Mouse (Mus musculus) liver, embryonic 15.5 days (tissue): ENCODE data around the gene Gm42417. TPM values are rescaled to one million over a fixed set of nuclear protein-coding genes. Genes with fewer than 3 reads are reported as not detected.
A peak's percentile ranks its signal among the peaks of the same experiment; 100 is the strongest.

Experiments used
- ATAC-seq: fragments of 200-750 bp; cut with Nextera tagmentation; 2 replicates; pipeline ENCODE4 v1.8.0; 2017; ENCODE audit warnings: moderate number of reproducible peaks, mild to moderate bottlenecking, moderate library complexity; ENCODE audit not compliant: insufficient read depth
- H3K27ac ChIP-seq: fragments of 300-500 bp; sonication (generic); replicated peaks from 2 replicates; pipeline ENCODE4 v1.5.1; 2015; ENCODE audit warnings: mild to moderate bottlenecking, inconsistent platforms
- H3K27me3 ChIP-seq: fragments of 300-500 bp; sonication (generic); 2 replicates; pipeline ENCODE4 v1.6.1; 2015; ENCODE audit warnings: mild to moderate bottlenecking, inconsistent platforms
- H3K36me3 ChIP-seq: fragments of 300-500 bp; sonication (generic); replicated peaks from 2 replicates; pipeline ENCODE4 v1.6.1; 2015; ENCODE audit warnings: moderate library complexity, mild to moderate bottlenecking, inconsistent platforms
- H3K4me1 ChIP-seq: fragments of 300-500 bp; sonication (generic); replicated peaks from 2 replicates; pipeline ENCODE4 v1.6.1; 2015; ENCODE audit warnings: inconsistent platforms
- H3K4me2 ChIP-seq: fragments of 300-500 bp; sonication (generic); 2 replicates; pipeline ENCODE4 v1.6.1; 2015; ENCODE audit warnings: moderate library complexity, mild to moderate bottlenecking, inconsistent platforms
- H3K4me3 ChIP-seq: fragments of 300-500 bp; sonication (generic); replicated peaks from 2 replicates; pipeline ENCODE4 v1.5.1; 2015; ENCODE audit warnings: mild to moderate bottlenecking, inconsistent platforms
- H3K9ac ChIP-seq: fragments of 300-500 bp; sonication (generic); 2 replicates; pipeline ENCODE4 v1.6.1; 2015; ENCODE audit warnings: moderate library complexity, mild to moderate bottlenecking, inconsistent platforms
- H3K9me3 ChIP-seq: fragments of 300-500 bp; sonication (generic); replicated peaks from 2 replicates; pipeline ENCODE4 v1.6.1; 2016; ENCODE audit warnings: inconsistent platforms
- WGBS: fragments of 180-500 bp; shearing (Covaris S2); methylation state at CpG from one replicate; pipeline ENCODE4 v1.1.7; 2015; ENCODE audit warnings: mixed read lengths; ENCODE audit not compliant: insufficient replicate concordance; 5-methylcytosine and 5-hydroxymethylcytosine counted together
- polyA plus RNA-seq: library from polyadenylated mRNA; unstranded; fragments of >200 nt; fragmentation: Nextera tagmentation; extraction: Ambion mirVana; gene quantifications from 2 replicates; pipeline ENCODE4 v1.2.1, GENCODE M21; 2015

Gene Gm42417
- polyA plus RNA-seq, 1 experiment from 2014 or later: not detected

DNA sequence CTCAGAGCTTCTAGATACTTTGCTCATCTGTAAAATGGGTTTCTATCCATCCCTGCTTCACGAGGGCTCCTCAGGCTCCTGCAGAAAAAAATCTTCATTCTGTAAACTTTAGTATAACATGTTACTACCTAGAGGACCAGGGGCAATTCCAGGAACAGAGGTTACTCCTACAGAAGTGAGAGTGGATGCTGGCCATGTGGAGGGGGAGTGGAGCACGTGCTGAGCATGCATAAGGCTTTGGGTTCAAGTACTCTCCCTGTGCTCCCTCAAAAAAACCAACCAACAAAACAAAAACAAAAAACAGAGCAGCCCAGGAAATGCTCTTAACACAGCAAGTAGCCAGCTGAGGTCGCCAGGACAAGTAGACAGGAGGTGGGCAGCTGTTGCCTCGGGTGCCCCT is 24.4 kb upstream of the Gm42417 start:
- Histone ChIP-seq H3K27me3 (peaks cover 41% of the 10 kb centered on the region), H3K4me3 (no peak overlapping the region), H3K27ac (no peak overlapping the region), H3K4me2 (no peak overlapping the region), H3K36me3 (no peaks in the 10 kb centered on the region), H3K4me1 (peaks cover 18% of the 10 kb centered on the region), H3K9me3 (no peaks in the 10 kb centered on the region), H3K9ac (no peak overlapping the region)
- no peak for ATAC-seq
- WGBS: 35% methylated on average over 4 of the region's 4 CpGs

DNA sequence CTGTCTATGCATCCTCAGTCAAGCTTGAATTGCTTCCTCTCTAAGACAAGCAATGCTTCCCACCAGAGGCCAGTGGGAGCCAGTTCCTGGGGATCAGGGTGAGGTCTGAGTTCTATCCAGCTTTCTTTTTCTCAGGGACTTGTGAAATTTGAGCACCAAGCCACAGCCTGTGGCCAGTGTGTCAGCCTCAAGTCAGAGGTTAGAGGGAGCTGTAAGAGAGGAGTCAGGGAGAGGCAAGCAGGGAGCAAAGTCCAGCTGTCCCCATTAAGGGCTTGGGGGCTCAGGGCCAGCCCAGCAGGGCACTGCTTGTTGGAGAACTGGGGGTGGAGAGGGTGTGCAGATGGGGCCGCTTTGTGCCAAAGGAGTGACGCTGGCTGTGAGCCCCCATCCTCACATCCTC is 24.0 kb upstream of the Gm42417 start:
- Histone ChIP-seq H3K36me3 (no peaks in the 10 kb centered on the region), H3K9ac (no peak overlapping the region), H3K4me1 (peaks cover 18% of the 10 kb centered on the region), H3K9me3 (no peaks in the 10 kb centered on the region), H3K4me2 (no peak overlapping the region), H3K4me3 (no peak overlapping the region), H3K27me3 (peaks cover 45% of the 10 kb centered on the region), H3K27ac (no peak overlapping the region)
- WGBS: 72% methylated on average over 2 of the region's 2 CpGs
- ATAC-seq: no peak

DNA sequence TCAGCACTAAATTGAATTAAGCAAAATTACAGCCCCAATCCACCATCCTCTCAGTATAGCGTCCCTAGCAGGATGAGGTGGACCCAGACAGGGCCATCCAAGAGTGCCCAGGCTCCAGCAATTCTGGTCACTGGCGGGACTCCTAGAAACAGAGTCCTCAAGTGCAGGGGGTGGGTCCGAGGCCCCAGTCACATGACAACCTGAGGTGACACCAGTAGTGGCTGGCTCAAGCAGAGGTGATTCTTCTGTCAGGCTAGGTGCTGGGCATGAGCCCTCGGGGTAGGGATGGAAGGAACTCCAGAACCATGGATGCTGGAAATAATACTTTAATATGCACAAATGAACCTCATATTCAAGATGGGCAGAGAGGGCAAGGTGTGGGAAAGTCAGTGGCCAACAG is 23.2 kb upstream of the Gm42417 start:
- Histone ChIP-seq H3K9me3 (no peaks in the 10 kb centered on the region), H3K27ac (no peak overlapping the region), H3K4me3 (no peak overlapping the region), H3K4me2 (no peak overlapping the region), H3K27me3 (peaks cover 53% of the 10 kb centered on the region), H3K36me3 (no peaks in the 10 kb centered on the region), H3K9ac (no peak overlapping the region), H3K4me1 (peaks cover 19% of the 10 kb centered on the region)
- ATAC-seq: no peak
- 51% methylated on average over 4 of the region's 4 CpGs for WGBS

DNA sequence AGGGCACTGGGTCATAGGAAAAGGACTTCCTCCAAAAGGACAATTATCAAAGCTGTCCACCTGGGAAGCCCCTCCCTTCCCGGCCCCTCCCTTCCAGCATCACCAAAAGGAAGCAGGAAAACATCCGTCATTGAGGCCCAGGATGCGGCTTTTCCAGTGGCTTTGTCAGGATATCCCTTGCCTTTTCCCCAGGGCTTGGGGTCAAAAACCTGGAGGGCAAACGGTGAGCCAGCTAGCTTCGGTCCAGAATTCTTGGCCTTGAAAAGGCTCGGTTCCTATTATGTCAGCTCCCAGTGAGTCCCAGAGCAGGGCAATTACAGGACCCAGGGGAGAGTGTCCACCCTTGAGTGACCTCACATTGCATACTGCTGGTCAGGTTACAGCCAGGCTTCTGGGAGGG is 21.7 kb upstream of the Gm42417 start:
- Histone ChIP-seq H3K9ac (no peak overlapping the region), H3K4me3 (no peak overlapping the region), H3K27ac (no peak overlapping the region), H3K4me1 (peaks cover 24% of the 10 kb centered on the region), H3K36me3 (no peaks in the 10 kb centered on the region), H3K9me3 (no peaks in the 10 kb centered on the region), H3K4me2 (no peak overlapping the region), H3K27me3 (peaks cover 68% of the 10 kb centered on the region)
- no peak for ATAC-seq
- 45% methylated on average over 6 of the region's 6 CpGs for WGBS

DNA sequence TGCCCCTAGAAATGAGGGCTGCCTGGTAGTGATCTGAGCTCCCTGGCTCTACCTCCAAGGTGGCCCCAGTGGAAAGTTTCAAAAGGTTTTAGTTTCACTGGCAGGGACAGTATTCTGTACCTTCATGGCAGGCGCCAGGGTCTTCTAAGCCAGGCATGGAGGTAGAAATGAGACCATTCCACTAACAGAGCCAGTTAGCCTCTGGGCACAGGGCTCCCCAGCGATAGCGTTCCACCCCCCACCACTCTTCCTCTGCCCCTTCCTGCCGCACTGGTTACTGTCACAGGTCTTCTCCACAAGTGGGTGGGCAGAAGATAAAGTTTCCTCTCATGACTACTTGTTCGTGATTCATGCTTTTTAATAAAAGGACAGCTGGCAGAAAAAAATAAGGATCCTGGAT is 20.7 kb upstream of the Gm42417 start:
- Histone ChIP-seq H3K4me2 (no peak overlapping the region), H3K27ac (no peak overlapping the region), H3K4me1 (peaks cover 29% of the 10 kb centered on the region), H3K36me3 (no peaks in the 10 kb centered on the region), H3K27me3 (peaks cover 78% of the 10 kb centered on the region), H3K9ac (no peak overlapping the region), H3K4me3 (no peak overlapping the region), H3K9me3 (no peaks in the 10 kb centered on the region)
- WGBS: 17% methylated on average over 5 of the region's 5 CpGs
- no peak for ATAC-seq

DNA sequence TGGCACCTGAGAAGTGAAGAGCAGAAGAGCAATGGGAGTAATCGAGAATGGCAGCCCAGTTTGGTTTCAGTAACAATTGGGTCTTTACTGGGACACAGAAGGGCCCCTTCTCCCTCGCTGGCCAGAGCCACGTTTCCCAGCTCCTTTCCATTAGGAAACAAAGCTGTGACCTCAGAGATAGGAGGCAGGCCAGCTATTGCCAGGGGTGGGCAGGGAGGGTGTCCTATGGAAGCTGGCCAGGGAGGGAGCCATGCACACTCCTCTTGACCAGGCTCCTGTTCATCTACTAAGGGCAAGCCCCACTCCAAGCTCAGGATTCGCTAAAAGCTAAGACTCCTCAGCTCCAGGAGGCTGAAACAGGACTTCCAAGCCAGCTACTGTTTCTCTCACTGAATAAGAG is 20.0 kb upstream of the Gm42417 start:
- WGBS: 14% methylated on average over 4 of the region's 4 CpGs
- no peak for ATAC-seq
- Histone ChIP-seq H3K9me3 (no peaks in the 10 kb centered on the region), H3K4me2 (no peak overlapping the region; the same call in 1 of the 2 replicates), H3K9ac (no peak overlapping the region), H3K27me3 (peaks cover 84% of the 10 kb centered on the region), H3K4me1 (peaks cover 29% of the 10 kb centered on the region), H3K4me3 (no peak overlapping the region), H3K36me3 (no peaks in the 10 kb centered on the region), H3K27ac (no peak overlapping the region)

DNA sequence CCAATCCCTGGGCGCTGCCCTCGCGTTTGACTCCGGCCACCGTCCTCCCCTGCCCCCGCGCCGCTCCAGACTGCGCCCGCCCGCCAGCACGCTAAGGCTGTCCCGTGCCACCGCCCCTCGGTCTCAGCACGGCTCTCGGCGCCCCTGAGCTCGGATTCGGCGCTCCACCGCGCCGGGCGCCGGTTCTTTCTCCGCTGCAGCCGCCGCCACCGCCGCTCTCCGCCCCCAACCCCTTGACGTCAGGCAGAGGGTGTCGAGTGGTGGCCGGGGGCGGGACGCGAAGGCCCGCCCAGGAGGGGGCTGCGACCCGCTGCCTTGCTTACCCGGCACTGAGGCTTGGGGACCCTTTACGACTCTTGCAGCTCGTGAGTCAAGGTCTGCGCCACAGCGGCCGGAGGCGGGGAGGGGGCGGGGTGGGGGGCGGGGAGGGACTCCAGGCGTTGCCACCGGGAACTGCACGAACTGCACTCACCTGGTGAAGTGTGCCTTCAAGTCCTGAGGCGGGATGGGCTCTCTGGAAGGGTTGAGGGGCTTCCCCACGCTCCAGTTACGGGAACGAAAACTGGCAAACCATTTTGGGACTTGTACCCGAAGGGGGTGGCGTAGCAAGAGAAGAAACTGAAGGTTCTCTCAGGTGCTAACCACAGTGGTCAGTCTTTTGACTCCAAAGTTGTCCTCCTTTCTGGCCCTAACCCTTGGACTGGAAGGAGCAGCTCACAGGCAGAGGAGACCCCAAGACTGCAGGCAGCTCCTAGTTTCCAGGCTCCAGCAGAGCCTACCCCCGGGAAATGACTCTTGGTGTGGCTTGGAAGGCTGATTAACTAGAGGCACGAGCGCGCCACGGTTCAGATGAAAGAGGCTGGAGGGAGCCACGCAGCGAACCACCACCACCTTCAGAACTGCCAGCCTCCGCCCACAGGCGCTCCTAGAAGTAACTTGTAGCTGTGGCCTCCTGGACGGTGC is 19.1 kb upstream of the Gm42417 start, which contains the start of gene Sema4c:
Sema4c (minus strand) TSS at position 319 of the 963 bp plus-strand sequence.
- Histone ChIP-seq H3K9me3 (no peaks in the 10 kb centered on the region), H3K27ac (peak within 1 kb of the TSS; percentile 76), H3K4me1 (peaks cover 28% of the 10 kb centered on the region), H3K27me3 (peaks cover 94% of the 10 kb centered on the region), H3K9ac (peak within 1 kb of the TSS; percentile 32), H3K4me3 (peak within 1 kb of the TSS; percentile 61), H3K36me3 (peaks cover 3% of the 10 kb centered on the region; the same call in 1 of the 2 replicates), H3K4me2 (peak within 1 kb of the TSS; percentile 68)
- 1% methylated on average over 69 of the region's 69 CpGs for WGBS
- peak; percentile 8; the same call in 1 of the 2 replicates for ATAC-seq

DNA sequence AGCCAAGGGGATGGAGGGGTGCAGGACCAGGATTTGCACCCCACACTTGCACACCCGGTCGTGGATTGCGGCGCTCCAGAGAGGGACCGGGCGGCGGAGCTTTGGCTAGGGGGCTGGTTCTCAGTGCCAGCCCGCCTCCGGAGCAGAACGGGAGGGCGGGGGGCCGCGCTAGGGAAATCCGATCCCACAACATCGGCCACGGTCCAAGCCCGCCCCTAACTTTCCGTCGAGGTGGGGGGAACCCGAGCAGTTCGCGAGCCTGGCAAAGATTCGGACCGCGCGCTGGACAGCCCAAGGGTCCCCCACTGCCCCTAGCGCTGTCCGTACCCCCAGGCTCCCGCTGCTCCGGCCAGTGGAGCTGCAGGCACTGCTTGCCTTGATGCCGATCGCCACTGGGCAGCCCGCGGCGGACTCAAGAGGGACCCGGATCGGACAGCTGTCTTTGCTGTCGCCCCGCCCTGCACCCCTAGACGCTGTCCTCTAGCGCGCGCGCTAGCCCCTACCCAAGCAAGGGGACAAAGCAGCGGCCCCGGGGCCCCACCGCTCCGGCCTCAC is 18.3 kb upstream of the Gm42417 start:
- peak overlapping the region; percentile 32 for H3K9ac ChIP-seq
- no peaks in the 10 kb centered on the region for H3K9me3 ChIP-seq
- peaks cover 21% of the 10 kb centered on the region for H3K4me1 ChIP-seq
- WGBS: under 1% methylated on average over 48 of the region's 48 CpGs
- H3K27ac ChIP-seq: peak overlapping the region; percentile 76
- ATAC-seq: peak; percentile 55
- H3K36me3 ChIP-seq: peaks cover 8% of the 10 kb centered on the region; the same call in 1 of the 2 replicates
- peak overlapping the region; percentile 61 for H3K4me3 ChIP-seq
- peaks cover 98% of the 10 kb centered on the region for H3K27me3 ChIP-seq
- peak overlapping the region; percentile 68 for H3K4me2 ChIP-seq

DNA sequence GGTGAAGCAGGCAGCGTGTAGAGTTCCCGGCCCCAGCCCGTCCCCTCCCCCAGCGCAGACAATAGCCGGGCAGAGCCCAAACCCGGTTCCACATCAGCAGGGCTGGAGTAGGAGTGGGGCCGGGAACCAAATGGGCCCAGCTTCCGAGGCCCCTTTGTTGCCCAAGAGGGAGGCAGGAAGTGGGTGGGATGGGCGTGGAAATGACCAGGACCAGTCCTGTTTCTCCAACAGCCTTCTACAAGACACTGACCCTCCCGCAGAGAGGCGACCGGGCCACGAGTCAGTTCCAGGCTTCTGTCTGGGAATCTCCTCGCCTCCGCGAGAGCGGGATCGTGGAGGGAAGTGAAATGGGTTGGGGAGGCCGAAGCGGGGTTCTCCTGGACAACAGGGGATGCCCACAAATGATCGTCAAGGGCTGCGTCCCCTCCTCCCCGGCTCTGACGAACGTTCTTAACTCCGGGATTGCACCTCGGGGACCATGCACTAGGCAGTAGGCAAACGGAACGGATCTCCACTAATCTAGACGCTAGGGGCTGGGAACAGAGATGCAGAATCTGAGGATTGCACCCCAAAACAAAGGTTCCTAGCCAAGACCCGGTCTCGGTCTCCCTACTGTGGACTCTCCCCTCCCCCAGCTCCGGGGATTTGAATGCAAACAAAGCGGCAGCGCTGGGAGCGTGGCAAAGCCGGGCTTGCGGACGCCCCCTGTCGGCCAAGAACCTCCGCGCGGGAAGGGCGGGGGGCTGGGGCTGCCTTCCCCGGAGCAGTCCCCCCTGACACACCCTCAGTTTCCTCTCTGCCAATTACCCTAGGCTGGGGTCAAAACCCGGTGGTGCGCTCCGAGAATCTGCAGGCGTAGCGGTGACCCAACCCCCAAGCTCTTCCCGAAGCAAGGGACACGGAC is 17.6 kb upstream of the Gm42417 start:
- under 1% methylated on average over 52 of the region's 52 CpGs for WGBS
- peak overlapping the region; percentile 32 for H3K9ac ChIP-seq
- peak; percentile 60 for ATAC-seq
- peaks cover 92% of the 10 kb centered on the region for H3K27me3 ChIP-seq
- peak overlapping the region; percentile 68 for H3K4me2 ChIP-seq
- H3K36me3 ChIP-seq: peaks cover 15% of the 10 kb centered on the region
- H3K9me3 ChIP-seq: no peaks in the 10 kb centered on the region
- H3K4me1 ChIP-seq: peaks cover 21% of the 10 kb centered on the region
- peak overlapping the region; percentile 61 for H3K4me3 ChIP-seq
- peak overlapping the region; percentile 76 for H3K27ac ChIP-seq

DNA sequence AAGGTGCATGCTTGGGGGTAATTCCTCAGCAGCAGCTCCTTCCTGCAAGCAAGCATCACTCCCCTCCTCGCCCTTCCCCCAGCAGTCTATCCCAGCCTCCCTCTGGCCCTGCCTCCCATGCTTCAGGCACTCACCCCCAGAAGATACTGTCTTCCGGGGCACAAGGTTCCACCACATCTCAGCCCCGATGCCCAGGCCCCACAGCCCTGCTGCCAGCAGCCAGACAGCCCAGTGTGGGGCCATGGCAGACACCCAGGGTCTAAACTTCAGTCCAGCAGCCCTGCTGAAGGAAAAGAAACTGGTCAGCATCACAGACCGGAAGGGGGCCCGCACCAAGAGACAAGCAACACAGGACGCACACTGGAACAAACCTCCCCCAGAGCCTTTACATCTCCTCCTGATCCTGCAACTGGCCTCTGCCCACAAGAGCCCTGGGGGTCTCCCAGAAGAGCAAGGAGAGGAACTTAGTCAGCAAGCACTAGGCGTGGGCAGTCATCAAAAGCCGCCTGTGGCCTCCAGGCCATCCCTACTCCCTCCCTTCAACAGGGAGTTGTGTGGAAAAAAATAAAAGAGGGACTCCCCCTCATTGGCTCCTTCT is 16.7 kb upstream of the Gm42417 start:
- Histone ChIP-seq H3K9me3 (no peaks in the 10 kb centered on the region), H3K4me1 (peaks cover 21% of the 10 kb centered on the region), H3K4me3 (peak overlapping the region; percentile 61), H3K4me2 (peak overlapping the region; percentile 68), H3K36me3 (peaks cover 20% of the 10 kb centered on the region), H3K27me3 (peaks cover 83% of the 10 kb centered on the region), H3K27ac (peak overlapping the region; percentile 76), H3K9ac (no peak overlapping the region)
- no peak for ATAC-seq
- 20% methylated on average over 8 of the region's 8 CpGs for WGBS
